Mouse (Mus musculus) lung, postnatal 0 days (tissue): Measurements from ENCODE around the gene Zfp523.

ENCODE experiments used
- CTCF ChIP-seq: IDR thresholded peaks from 2 replicates; pipeline ENCODE4 v1.5.1; 2016; ENCODE audit warnings: antibody characterized with exemption, mild to moderate bottlenecking
- EP300 ChIP-seq: IDR thresholded peaks from 2 replicates; pipeline ENCODE4 v1.6.1; 2016; ENCODE audit warnings: antibody characterized with exemption, mild to moderate bottlenecking, control low read depth

DNA sequence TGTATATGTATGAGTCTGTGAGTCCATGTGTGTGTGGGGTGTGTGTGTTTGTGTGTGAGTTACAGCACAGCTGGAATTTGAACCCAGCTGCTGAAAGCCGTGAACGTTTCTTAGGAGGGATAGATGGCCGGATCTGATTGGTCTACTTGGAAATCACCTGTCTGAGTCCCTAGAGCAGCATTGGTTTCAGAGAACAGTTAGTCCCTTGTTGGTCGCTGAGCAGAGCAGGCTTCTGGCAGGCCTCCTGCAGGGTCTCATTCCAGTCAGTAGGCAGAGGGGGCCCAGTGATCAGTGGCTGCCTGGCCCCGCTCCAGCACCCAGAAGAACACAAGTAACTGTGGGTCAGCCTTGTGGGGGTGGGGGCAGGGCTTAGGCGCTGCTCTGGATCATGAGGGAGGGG is 67.8 kb downstream of the Zfp523 start:
- TF ChIP-seq CTCF (no peak), EP300 (no peak)
